Mouse (Mus musculus): ENCODE measurements around the gene Psme4. TPM values are rescaled to one million over a fixed set of nuclear protein-coding genes. Genes with fewer than 3 reads are reported as not detected.

Gene Psme4
- total RNA-seq, 2 experiments from 2014 or later = 48.8 to 61.6 TPM

Other genes starting within 250 kb of the Psme4 start
- 10 to 100 TPM; 34.3 to 50.8 TPM for gene Acyp2, start 122.1 kb upstream of the Psme4 start, total RNA-seq (2021)
- 1 to 10 TPM; 1.2 to 2.1 TPM for gene Gpr75, start 113.6 kb downstream of the Psme4 start, total RNA-seq (2021)
- gene Asb3, start 113.7 kb downstream of the Psme4 start, total RNA-seq (2021) = 10 to 100 TPM; 10.6 to 11.2 TPM
- gene Erlec1, start 182.6 kb downstream of the Psme4 start, total RNA-seq (2021) = 10 to 100 TPM; 50.0 to 70.6 TPM
- 10 to 100 TPM; 11.7 to 14.7 TPM for gene Chac2, start 214.6 kb downstream of the Psme4 start, total RNA-seq (2021)

Data from adrenal gland, adult 18-20 months (tissue).